Mouse (Mus musculus): Measurements from ENCODE around the gene Lin54.

DNA sequence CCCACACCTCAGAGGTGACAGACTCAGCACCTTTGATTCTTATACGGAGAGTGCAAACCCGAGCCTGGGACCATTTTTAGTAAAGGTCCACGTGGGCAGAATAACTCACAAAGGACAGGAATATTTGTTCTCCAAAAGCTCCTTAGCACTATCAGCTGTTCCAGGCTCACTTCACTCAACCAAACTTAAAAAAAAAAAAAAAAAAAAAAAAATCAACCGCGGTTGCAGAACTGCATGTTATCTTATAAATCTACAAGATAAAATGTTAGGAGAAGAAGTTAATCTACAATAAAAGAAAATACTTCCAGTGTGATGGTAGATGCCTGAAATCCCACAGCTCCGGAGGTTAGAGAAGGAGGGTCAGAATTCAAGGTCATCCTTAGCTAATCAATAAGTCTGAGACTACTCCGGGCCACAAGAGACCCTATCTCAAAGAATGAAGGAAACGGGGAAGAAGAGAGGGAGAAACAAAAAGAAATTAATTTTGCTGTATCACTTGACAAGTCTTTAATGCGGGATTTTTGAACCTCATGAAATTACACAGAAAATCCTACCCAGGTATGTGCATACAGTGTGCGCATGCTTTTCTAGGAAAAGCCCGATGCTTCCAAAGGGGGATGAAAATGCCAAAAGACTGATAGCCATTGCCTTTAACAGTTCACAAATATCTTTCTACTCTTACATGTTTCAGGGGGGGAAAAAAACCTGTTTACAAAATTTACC is 85.8 kb downstream of the Lin54 start:
- TF ChIP-seq CTCF (conservative IDR thresholded peaks at IDR 0.05; ENCODE audit: insufficient read depth, insufficient read length, low read depth, low read length): no peak
- TF ChIP-seq POLR2A (IDR thresholded peaks at IDR 0.05; ENCODE audit: low read depth, low read length): no peak
